Mouse (Mus musculus) lung, embryonic 14.5 days (tissue): ENCODE data around the gene Rag2. TPM values are rescaled to one million over a fixed set of nuclear protein-coding genes. Genes with fewer than 3 reads are reported as not detected.

ENCODE experiments used
- ATAC-seq: fragments of 200-750 bp; cut with Nextera tagmentation; 2 replicates; pipeline ENCODE4 v1.8.0; 2017; ENCODE audit warnings: mild to moderate bottlenecking, moderate TSS enrichment, moderate library complexity; ENCODE audit not compliant: insufficient read depth
- DNase-seq: peaks from one replicate; pipeline ENCODE4 v3.0.0-alpha.2; 2015
- H3K27ac ChIP-seq: fragments of 300-500 bp; sonication (generic); 2 replicates; pipeline ENCODE4 v1.5.1; 2014; ENCODE audit warnings: low read depth, mild to moderate bottlenecking, moderate library complexity
- H3K27me3 ChIP-seq: fragments of 300-500 bp; sonication (generic); 2 replicates; pipeline ENCODE4 v1.6.1; 2014; ENCODE audit warnings: low read length, control low read depth; ENCODE audit not compliant: insufficient read depth
- H3K36me3 ChIP-seq: fragments of 300-500 bp; sonication (generic); 2 replicates; pipeline ENCODE4 v1.6.1; 2014; ENCODE audit warnings: control low read depth; ENCODE audit not compliant: insufficient read depth
- H3K4me1 ChIP-seq: fragments of 300-500 bp; sonication (generic); 2 replicates; pipeline ENCODE4 v1.6.1; 2014; ENCODE audit warnings: antibody characterized with exemption, control low read depth; ENCODE audit not compliant: insufficient read depth
- H3K4me2 ChIP-seq: fragments of 300-500 bp; sonication (generic); 2 replicates; pipeline ENCODE4 v1.6.1; 2014; ENCODE audit warnings: mild to moderate bottlenecking
- H3K4me3 ChIP-seq: fragments of 300-500 bp; sonication (generic); 2 replicates; pipeline ENCODE4 v1.5.1; 2014; ENCODE audit warnings: low read depth, low read length
- H3K9ac ChIP-seq: fragments of 300-500 bp; sonication (generic); 2 replicates; pipeline ENCODE4 v1.6.1; 2014
- H3K9me3 ChIP-seq: fragments of 300-500 bp; sonication (generic); 2 replicates; pipeline ENCODE4 v1.6.1; 2016; ENCODE audit warnings: low read depth, low read length, control low read depth
- CTCF ChIP-seq: IDR thresholded peaks from 2 replicates; pipeline ENCODE4 v1.5.1; 2016; ENCODE audit warnings: antibody characterized with exemption, low read depth
- WGBS: fragments of 180-500 bp; shearing (Covaris S2); extraction: QIAGEN DNeasy Blood & Tissue Kit; methylation state at CpG from one replicate; pipeline ENCODE4 v1.1.7; 2014; 5-methylcytosine and 5-hydroxymethylcytosine counted together
- polyA plus RNA-seq: library from polyadenylated mRNA; unstranded; fragments of >200 nt; fragmentation: Nextera tagmentation; extraction: Ambion mirVana; gene quantifications from 2 replicates; pipeline ENCODE4 v1.2.1, GENCODE M21; 2014

The Rag2 gene
- polyA plus RNA-seq, 1 experiment from 2014 or later, result not detected

DNA sequence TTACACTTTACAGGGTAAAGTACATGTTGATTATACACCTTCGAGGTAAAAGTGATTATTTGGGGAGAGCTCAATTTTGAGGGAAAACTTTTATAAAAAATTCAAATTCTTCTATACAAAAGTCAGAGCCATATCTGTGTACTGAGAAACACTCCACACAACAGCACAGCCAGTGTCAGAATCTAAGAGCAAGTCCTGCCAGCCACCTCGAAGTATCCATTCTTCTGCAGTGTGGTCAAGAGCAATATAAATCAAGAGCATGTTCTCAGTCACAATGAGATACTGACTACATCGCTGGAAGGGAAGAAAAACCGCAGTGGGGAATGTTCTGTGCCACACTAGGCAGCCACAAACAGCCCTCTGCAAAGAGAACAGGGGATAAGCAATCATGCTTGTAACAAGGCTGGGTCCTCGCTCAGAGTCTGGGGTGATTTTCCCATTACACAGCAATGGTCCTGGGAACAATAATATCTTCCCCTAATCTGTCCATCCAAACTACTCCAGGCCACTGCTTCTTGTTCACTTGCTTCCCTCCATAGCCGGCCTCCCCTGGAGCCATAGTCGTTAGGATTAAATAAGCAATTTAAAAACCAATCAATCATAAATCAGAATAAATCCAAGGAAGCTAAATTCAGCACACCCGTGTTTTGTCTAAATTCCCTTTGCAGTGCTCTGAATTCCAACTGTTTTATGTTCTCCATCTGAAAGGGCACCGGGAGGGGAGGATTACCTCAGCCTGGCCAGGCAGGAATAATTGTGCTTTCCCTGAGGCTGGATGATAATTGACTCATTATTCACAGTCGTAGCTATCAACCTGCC lies 32.3 kb upstream of the Rag2 start:
- no peaks in the 10 kb centered on the region for H3K27me3 ChIP-seq
- no peak overlapping the region for H3K27ac ChIP-seq
- no peak for TF ChIP-seq CTCF
- H3K9me3 ChIP-seq, result no peaks in the 10 kb centered on the region
- no peaks in the 10 kb centered on the region for H3K36me3 ChIP-seq
- no peak for ATAC-seq
- H3K4me2 ChIP-seq, result no peak overlapping the region
- WGBS, result 41% methylated on average over 10 of the region's 10 CpGs
- DNase-seq, result no peak
- no peaks in the 10 kb centered on the region for H3K4me1 ChIP-seq
- no peak overlapping the region for H3K9ac ChIP-seq
- H3K4me3 ChIP-seq, result no peak overlapping the region

GRCm38 (mm10) chr2:101592886-101593285 lies 31.6 kb upstream of the Rag2 start:
- ATAC-seq (no peak), DNase-seq (no peak)
- no peak overlapping the region for H3K4me3 ChIP-seq
- H3K27me3 ChIP-seq, result no peaks in the 10 kb centered on the region
- H3K9me3 ChIP-seq, result no peaks in the 10 kb centered on the region
- H3K9ac ChIP-seq, result no peak overlapping the region
- no peak overlapping the region for H3K27ac ChIP-seq
- H3K4me1 ChIP-seq, result no peaks in the 10 kb centered on the region
- TF ChIP-seq CTCF, result no peak
- H3K4me2 ChIP-seq, result no peak overlapping the region
- no peaks in the 10 kb centered on the region for H3K36me3 ChIP-seq
- 78% methylated on average over 8 of the region's 8 CpGs for WGBS

DNA sequence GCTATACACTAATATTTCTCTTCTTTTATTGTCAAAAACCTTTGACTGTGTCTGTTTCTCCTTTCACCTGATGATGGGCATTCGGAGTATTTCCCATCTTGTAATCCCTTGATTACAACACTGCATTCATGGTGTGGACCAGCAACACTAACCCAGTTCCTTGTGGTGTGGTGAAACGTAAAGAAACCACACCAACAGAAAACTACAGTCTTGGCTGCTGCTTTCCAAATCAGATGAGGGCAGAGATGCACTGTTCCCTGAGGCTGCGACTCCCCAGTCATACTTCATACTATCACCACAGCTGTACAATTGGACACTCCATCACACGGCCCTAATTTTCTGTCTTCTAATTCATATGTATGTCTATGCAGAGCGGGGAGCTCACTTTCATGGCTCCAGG lies 29.8 kb upstream of the Rag2 start:
- Histone ChIP-seq H3K9me3 (no peaks in the 10 kb centered on the region), H3K36me3 (no peaks in the 10 kb centered on the region)
- 81% methylated on average over 5 of the region's 5 CpGs for WGBS

DNA sequence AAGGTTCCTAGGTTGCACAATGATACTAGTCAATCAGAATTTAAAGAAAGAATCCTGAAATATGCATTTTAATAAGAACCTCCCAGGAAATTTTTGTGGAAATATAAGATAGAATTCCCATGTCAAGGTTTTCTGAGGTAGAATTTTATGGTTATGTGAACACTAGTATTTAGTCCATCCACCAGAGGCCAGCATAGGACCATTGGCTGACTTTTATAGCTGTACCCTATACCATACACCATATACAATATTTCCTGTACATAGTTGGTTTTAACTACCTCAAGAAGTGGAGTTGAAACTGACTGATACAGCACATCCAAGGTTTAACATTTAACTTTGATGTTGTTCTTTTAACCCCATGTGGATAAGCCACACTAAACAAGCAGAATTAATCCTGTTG lies 27.3 kb upstream of the Rag2 start:
- Histone ChIP-seq H3K4me1 (no peaks in the 10 kb centered on the region), H3K4me2 (no peak overlapping the region), H3K27ac (no peak overlapping the region), H3K27me3 (no peaks in the 10 kb centered on the region), H3K36me3 (no peaks in the 10 kb centered on the region), H3K9ac (no peak overlapping the region), H3K9me3 (no peaks in the 10 kb centered on the region), H3K4me3 (no peak overlapping the region)
- peak; percentile 36 for DNase-seq
- peak; percentile 49; the same call in 1 of the 2 replicates for ATAC-seq
- peak; percentile 46 for TF ChIP-seq CTCF

More for the DNA sequence above, 29.8 kb upstream of the Rag2 start:
- no peak overlapping the region for H3K27ac ChIP-seq
- ATAC-seq, result no peak
- no peak overlapping the region for H3K4me2 ChIP-seq
- H3K4me1 ChIP-seq, result no peaks in the 10 kb centered on the region
- DNase-seq, result no peak
- H3K9ac ChIP-seq, result no peak overlapping the region
- no peak for TF ChIP-seq CTCF
- no peak overlapping the region for H3K4me3 ChIP-seq
- H3K27me3 ChIP-seq, result no peaks in the 10 kb centered on the region

DNA sequence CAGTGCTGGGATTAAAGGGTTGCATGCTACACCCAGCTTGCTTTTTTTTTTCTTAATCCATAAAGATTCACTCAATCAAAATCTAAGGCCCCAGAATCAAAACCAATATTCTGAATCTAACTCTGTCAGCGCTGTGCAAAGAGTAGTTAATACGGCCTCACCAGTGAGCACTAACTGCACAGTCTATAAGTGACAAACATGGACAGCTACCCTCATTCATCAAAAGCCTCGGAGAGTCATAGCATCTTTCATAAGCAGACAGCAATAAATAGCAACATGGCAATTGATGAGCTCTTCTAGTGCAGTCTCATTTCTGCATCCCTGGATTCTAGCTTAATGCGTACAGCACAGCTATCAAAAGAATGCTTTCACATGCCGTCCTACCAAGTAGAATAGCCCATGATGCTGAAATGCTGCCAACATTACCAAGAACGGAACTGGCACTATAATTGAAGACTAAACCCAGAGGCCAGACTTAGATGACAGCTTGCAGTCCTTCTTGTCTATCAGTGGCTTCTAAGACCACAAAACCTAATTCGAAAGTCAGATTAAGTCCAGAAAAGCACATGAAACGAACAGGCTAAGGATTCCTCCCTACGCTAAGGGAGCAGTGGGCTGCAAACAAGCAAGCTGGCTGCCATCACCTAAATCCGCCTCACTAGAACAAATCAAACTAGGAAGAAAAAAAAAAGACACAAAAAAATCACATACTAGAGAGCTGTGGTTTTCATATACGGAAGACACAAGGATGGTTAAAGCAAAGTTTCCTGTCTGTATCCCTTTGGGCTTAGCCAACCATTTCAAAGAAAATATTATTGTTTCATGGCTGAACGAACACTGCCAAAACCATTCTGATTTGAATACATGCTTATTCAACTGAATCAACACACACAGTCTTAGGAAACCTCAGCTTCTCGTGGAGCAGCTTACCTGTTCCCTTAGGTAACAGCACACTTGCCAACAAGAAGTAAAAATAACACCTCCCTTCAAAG lies 26.0 kb upstream of the Rag2 start:
- ATAC-seq, result no peak
- WGBS, result 78% methylated on average over 13 of the region's 13 CpGs
- Histone ChIP-seq H3K4me2 (no peak overlapping the region), H3K27me3 (no peaks in the 10 kb centered on the region), H3K4me1 (no peaks in the 10 kb centered on the region), H3K36me3 (no peaks in the 10 kb centered on the region), H3K4me3 (no peak overlapping the region), H3K9me3 (no peaks in the 10 kb centered on the region), H3K27ac (no peak overlapping the region), H3K9ac (no peak overlapping the region)
- DNase-seq, result no peak
- TF ChIP-seq CTCF, result no peak

GRCm38 (mm10) chr2:101600703-101601102 lies 23.8 kb upstream of the Rag2 start:
- no peaks in the 10 kb centered on the region for H3K4me1 ChIP-seq
- no peak overlapping the region for H3K9ac ChIP-seq
- 41% methylated on average over 8 of the region's 8 CpGs for WGBS
- DNase-seq, result peak; percentile 61
- no peak overlapping the region for H3K4me2 ChIP-seq
- no peaks in the 10 kb centered on the region for H3K36me3 ChIP-seq
- no peaks in the 10 kb centered on the region for H3K9me3 ChIP-seq
- no peak for ATAC-seq
- H3K27me3 ChIP-seq, result no peaks in the 10 kb centered on the region
- H3K27ac ChIP-seq, result 0 out of 2 replicates have a peak overlapping the region, but pooled peaks have one; percentile 1
- TF ChIP-seq CTCF, result peak; percentile 16; the same call in 1 of the 2 replicates
- H3K4me3 ChIP-seq, result no peak overlapping the region

GRCm38 (mm10) chr2:101603099-101603498 lies 21.4 kb upstream of the Rag2 start:
- Histone ChIP-seq H3K4me3 (no peak overlapping the region), H3K27ac (no peak overlapping the region), H3K9me3 (no peaks in the 10 kb centered on the region), H3K4me1 (no peaks in the 10 kb centered on the region), H3K27me3 (no peaks in the 10 kb centered on the region), H3K4me2 (no peak overlapping the region), H3K9ac (no peak overlapping the region), H3K36me3 (no peaks in the 10 kb centered on the region)
- 89% methylated on average over 1 of the region's 1 CpGs for WGBS
- TF ChIP-seq CTCF, result no peak
- ATAC-seq, result no peak
- no peak for DNase-seq
